Mouse (Mus musculus): ENCODE data around the gene Mgam. TPM values are rescaled to one million over a fixed set of nuclear protein-coding genes. Genes with fewer than 3 reads are reported as not detected.
"Not testable (repeated sequence)": the region's sequence is repeated elsewhere in the genome, so short reads cannot be mapped to it uniquely, and the experiment has no call there.

Mgam gene
- polyA plus RNA-seq, 1 experiment from 2014 or later, result 0.41 TPM

GRCm38 (mm10) chr6:40650953-40651352, 22.3 kb downstream of the Mgam start:
- no peaks in the 10 kb centered on the region for H3K27me3 ChIP-seq (ENCODE audit: control insufficient read depth, insufficient read depth, low read length)
- H3K9me3 ChIP-seq (ENCODE audit: control insufficient read depth, low read depth, low read length), result no peaks in the 10 kb centered on the region
- ATAC-seq (ENCODE audit: insufficient number of reproducible peaks, insufficient read depth, low FRiP score, low read depth), result no peak
- no peak overlapping the region for H3K4me2 ChIP-seq (replicated peaks; ENCODE audit: low read depth, low read length)
- no peaks in the 10 kb centered on the region for H3K4me1 ChIP-seq (ENCODE audit: control insufficient read depth, insufficient read depth, low read length)
- no peak overlapping the region for H3K27ac ChIP-seq (ENCODE audit: low read length)
- H3K9ac ChIP-seq (replicated peaks; ENCODE audit: low read depth, low read length), result no peak overlapping the region
- WGBS, result 84% methylated on average over 1 of the region's 1 CpGs
- H3K36me3 ChIP-seq (ENCODE audit: control insufficient read depth, insufficient read depth, low read length), result no peaks in the 10 kb centered on the region
- no peak overlapping the region for H3K4me3 ChIP-seq (ENCODE audit: low read depth, low read length)

GRCm38 (mm10) chr6:40660930-40661329, 32.3 kb downstream of the Mgam start:
- Histone ChIP-seq H3K4me3 (ENCODE audit: low read depth, low read length) (no peak overlapping the region), H3K27ac (ENCODE audit: low read length) (no peak overlapping the region), H3K4me2 (replicated peaks; ENCODE audit: low read depth, low read length) (no peak overlapping the region), H3K4me1 (ENCODE audit: control insufficient read depth, insufficient read depth, low read length) (no peaks in the 10 kb centered on the region), H3K9me3 (ENCODE audit: control insufficient read depth, low read depth, low read length) (no peaks in the 10 kb centered on the region), H3K27me3 (ENCODE audit: control insufficient read depth, insufficient read depth, low read length) (no peaks in the 10 kb centered on the region), H3K9ac (replicated peaks; ENCODE audit: low read depth, low read length) (no peak overlapping the region), H3K36me3 (ENCODE audit: control insufficient read depth, insufficient read depth, low read length) (no peaks in the 10 kb centered on the region)
- 50% methylated on average over 2 of the region's 2 CpGs for WGBS
- ATAC-seq (ENCODE audit: insufficient number of reproducible peaks, insufficient read depth, low FRiP score, low read depth), result no peak

GRCm38 (mm10) chr6:40689180-40689579, 60.5 kb downstream of the Mgam start:
- 6% methylated on average over 5 of the region's 5 CpGs for WGBS
- ATAC-seq (ENCODE audit: insufficient number of reproducible peaks, insufficient read depth, low FRiP score, low read depth), result no peak
- no peaks in the 10 kb centered on the region for H3K36me3 ChIP-seq (ENCODE audit: control insufficient read depth, insufficient read depth, low read length)

GRCm38 (mm10) chr6:40692007-40692406, 63.4 kb downstream of the Mgam start:
- H3K27me3 ChIP-seq (ENCODE audit: control insufficient read depth, insufficient read depth, low read length); H3K9me3 ChIP-seq (ENCODE audit: control insufficient read depth, low read depth, low read length); H3K27ac ChIP-seq (ENCODE audit: low read length); H3K36me3 ChIP-seq (ENCODE audit: control insufficient read depth, insufficient read depth, low read length); H3K4me3 ChIP-seq (ENCODE audit: low read depth, low read length); H3K4me2 ChIP-seq (replicated peaks; ENCODE audit: low read depth, low read length); H3K4me1 ChIP-seq (ENCODE audit: control insufficient read depth, insufficient read depth, low read length); H3K9ac ChIP-seq (replicated peaks; ENCODE audit: low read depth, low read length): not testable (repeated sequence)
- WGBS, result 48% methylated on average over 3 of the region's 4 CpGs
- ATAC-seq (ENCODE audit: insufficient number of reproducible peaks, insufficient read depth, low FRiP score, low read depth), result 0 out of 2 replicates have a peak, but pooled peaks have one; percentile 33

More at GRCm38 (mm10) chr6:40689180-40689579, 60.5 kb downstream of the Mgam start:
- Histone ChIP-seq H3K9me3 (ENCODE audit: control insufficient read depth, low read depth, low read length) (no peaks in the 10 kb centered on the region), H3K9ac (replicated peaks; ENCODE audit: low read depth, low read length) (no peak overlapping the region), H3K4me2 (replicated peaks; ENCODE audit: low read depth, low read length) (no peak overlapping the region), H3K27ac (ENCODE audit: low read length) (no peak overlapping the region), H3K4me1 (ENCODE audit: control insufficient read depth, insufficient read depth, low read length) (no peaks in the 10 kb centered on the region), H3K27me3 (ENCODE audit: control insufficient read depth, insufficient read depth, low read length) (no peaks in the 10 kb centered on the region), H3K4me3 (ENCODE audit: low read depth, low read length) (no peak overlapping the region)

GRCm38 (mm10) chr6:40713494-40713893, 84.9 kb downstream of the Mgam start:
- H3K9me3 ChIP-seq (ENCODE audit: control insufficient read depth, low read depth, low read length); H3K27ac ChIP-seq (ENCODE audit: low read length); H3K36me3 ChIP-seq (ENCODE audit: control insufficient read depth, insufficient read depth, low read length); H3K9ac ChIP-seq (replicated peaks; ENCODE audit: low read depth, low read length); H3K27me3 ChIP-seq (ENCODE audit: control insufficient read depth, insufficient read depth, low read length); H3K4me3 ChIP-seq (ENCODE audit: low read depth, low read length); H3K4me2 ChIP-seq (replicated peaks; ENCODE audit: low read depth, low read length); ATAC-seq (ENCODE audit: insufficient number of reproducible peaks, insufficient read depth, low FRiP score, low read depth); H3K4me1 ChIP-seq (ENCODE audit: control insufficient read depth, insufficient read depth, low read length): not testable (repeated sequence)
- 89% methylated on average over 5 of the region's 5 CpGs for WGBS

GRCm38 (mm10) chr6:40715705-40716104, 87.1 kb downstream of the Mgam start:
- 72% methylated on average over 1 of the region's 1 CpGs for WGBS
- no peak overlapping the region for H3K4me2 ChIP-seq (replicated peaks; ENCODE audit: low read depth, low read length)
- H3K4me3 ChIP-seq (ENCODE audit: low read depth, low read length), result no peak overlapping the region

GRCm38 (mm10) chr6:40728506-40728905, 99.9 kb downstream of the Mgam start:
- not testable (repeated sequence) for H3K4me3 ChIP-seq (ENCODE audit: low read depth, low read length); H3K4me1 ChIP-seq (ENCODE audit: control insufficient read depth, insufficient read depth, low read length); H3K4me2 ChIP-seq (replicated peaks; ENCODE audit: low read depth, low read length); H3K9ac ChIP-seq (replicated peaks; ENCODE audit: low read depth, low read length); ATAC-seq (ENCODE audit: insufficient number of reproducible peaks, insufficient read depth, low FRiP score, low read depth); H3K36me3 ChIP-seq (ENCODE audit: control insufficient read depth, insufficient read depth, low read length); H3K27ac ChIP-seq (ENCODE audit: low read length); H3K27me3 ChIP-seq (ENCODE audit: control insufficient read depth, insufficient read depth, low read length); H3K9me3 ChIP-seq (ENCODE audit: control insufficient read depth, low read depth, low read length)
- WGBS, result 50% methylated on average over 4 of the region's 4 CpGs

More at GRCm38 (mm10) chr6:40715705-40716104, 87.1 kb downstream of the Mgam start:
- no peak overlapping the region for H3K27ac ChIP-seq (ENCODE audit: low read length)
- ATAC-seq (ENCODE audit: insufficient number of reproducible peaks, insufficient read depth, low FRiP score, low read depth), result no peak
- H3K36me3 ChIP-seq (ENCODE audit: control insufficient read depth, insufficient read depth, low read length), result no peaks in the 10 kb centered on the region
- no peaks in the 10 kb centered on the region for H3K4me1 ChIP-seq (ENCODE audit: control insufficient read depth, insufficient read depth, low read length)
- no peak overlapping the region for H3K9ac ChIP-seq (replicated peaks; ENCODE audit: low read depth, low read length)
- H3K9me3 ChIP-seq (ENCODE audit: control insufficient read depth, low read depth, low read length), result no peaks in the 10 kb centered on the region
- no peaks in the 10 kb centered on the region for H3K27me3 ChIP-seq (ENCODE audit: control insufficient read depth, insufficient read depth, low read length)

- no peaks in the 10 kb centered on the region for H3K36me3 ChIP-seq (ENCODE audit: control insufficient read depth, insufficient read depth, low read length)
- no peaks in the 10 kb centered on the region for H3K9me3 ChIP-seq (ENCODE audit: control insufficient read depth, low read depth, low read length)
- no peaks in the 10 kb centered on the region for H3K27me3 ChIP-seq (ENCODE audit: control insufficient read depth, insufficient read depth, low read length)
- ATAC-seq (ENCODE audit: insufficient number of reproducible peaks, insufficient read depth, low FRiP score, low read depth), result no peak
- no peak overlapping the region for H3K9ac ChIP-seq (replicated peaks; ENCODE audit: low read depth, low read length)
- H3K27ac ChIP-seq (ENCODE audit: low read length), result no peak overlapping the region
- H3K4me3 ChIP-seq (ENCODE audit: low read depth, low read length), result no peak overlapping the region
- no peaks in the 10 kb centered on the region for H3K4me1 ChIP-seq (ENCODE audit: control insufficient read depth, insufficient read depth, low read length)
- WGBS, result 88% methylated on average over 3 of the region's 3 CpGs
- H3K4me2 ChIP-seq (replicated peaks; ENCODE audit: low read depth, low read length), result no peak overlapping the region
Observed at GRCm38 (mm10) chr6:40739545-40739944, 110.9 kb downstream of the Mgam start.

- not testable (repeated sequence) for H3K27ac ChIP-seq (ENCODE audit: low read length); ATAC-seq (ENCODE audit: insufficient number of reproducible peaks, insufficient read depth, low FRiP score, low read depth); H3K4me3 ChIP-seq (ENCODE audit: low read depth, low read length); H3K27me3 ChIP-seq (ENCODE audit: control insufficient read depth, insufficient read depth, low read length); H3K9ac ChIP-seq (replicated peaks; ENCODE audit: low read depth, low read length); H3K4me2 ChIP-seq (replicated peaks; ENCODE audit: low read depth, low read length); H3K9me3 ChIP-seq (ENCODE audit: control insufficient read depth, low read depth, low read length); H3K36me3 ChIP-seq (ENCODE audit: control insufficient read depth, insufficient read depth, low read length); H3K4me1 ChIP-seq (ENCODE audit: control insufficient read depth, insufficient read depth, low read length)
- WGBS, result 80% methylated on average over 6 of the region's 6 CpGs
Observed at GRCm38 (mm10) chr6:40749030-40749429, 120.4 kb downstream of the Mgam start.
